Mouse (Mus musculus) liver, embryonic 12.5 days (tissue): Measurements from ENCODE around the gene Cbarp. TPM values are rescaled to one million over a fixed set of nuclear protein-coding genes. Genes with fewer than 3 reads are reported as not detected.

Experiments
- ATAC-seq: fragments of 200-750 bp; cut with Nextera tagmentation; 2 replicates; pipeline ENCODE4 v1.8.0; 2017; ENCODE audit warnings: moderate number of reproducible peaks, mild to moderate bottlenecking, moderate library complexity
- H3K27ac ChIP-seq: fragments of 300-500 bp; sonication (generic); 2 replicates; pipeline ENCODE4 v1.5.1; 2016; ENCODE audit warnings: mild to moderate bottlenecking
- H3K27me3 ChIP-seq: fragments of 300-500 bp; sonication (generic); replicated peaks from 2 replicates; pipeline ENCODE4 v1.6.1; 2016; ENCODE audit warnings: mild to moderate bottlenecking, moderate library complexity
- H3K36me3 ChIP-seq: fragments of 300-500 bp; sonication (generic); 2 replicates; pipeline ENCODE4 v1.6.1; 2016; ENCODE audit warnings: mild to moderate bottlenecking, moderate library complexity
- H3K4me1 ChIP-seq: fragments of 300-500 bp; sonication (generic); 2 replicates; pipeline ENCODE4 v1.6.1; 2016
- H3K4me2 ChIP-seq: fragments of 300-500 bp; sonication (generic); 2 replicates; pipeline ENCODE4 v1.6.1; 2016; ENCODE audit warnings: mild to moderate bottlenecking, moderate library complexity
- H3K4me3 ChIP-seq: fragments of 300-500 bp; sonication (generic); 2 replicates; pipeline ENCODE4 v1.5.1; 2016; ENCODE audit warnings: mild to moderate bottlenecking, moderate library complexity
- H3K9ac ChIP-seq: fragments of 300-500 bp; sonication (generic); 2 replicates; pipeline ENCODE4 v1.6.1; 2016; ENCODE audit warnings: mild to moderate bottlenecking, moderate library complexity
- H3K9me3 ChIP-seq: fragments of 300-500 bp; sonication (generic); replicated peaks from 2 replicates; pipeline ENCODE4 v1.6.1; 2016; ENCODE audit warnings: mild to moderate bottlenecking, moderate library complexity
- WGBS: fragments of 180-500 bp; shearing (Covaris S2); methylation state at CpG from one replicate; pipeline ENCODE4 v1.1.7; 2016; ENCODE audit not compliant: insufficient replicate concordance; 5-methylcytosine and 5-hydroxymethylcytosine counted together
- polyA plus RNA-seq: library from polyadenylated mRNA; unstranded; fragments of >200 nt; fragmentation: Nextera tagmentation; extraction: Ambion mirVana; gene quantifications from 2 replicates; pipeline ENCODE4 v1.2.1, GENCODE M21; 2016

The Cbarp gene
- polyA plus RNA-seq, 1 experiment from 2014 or later: 0.94 TPM

- peaks cover 95% of the 10 kb centered on the region for H3K4me1 ChIP-seq
- H3K4me2 ChIP-seq: peak overlapping the region; percentile 96
- no peaks in the 10 kb centered on the region for H3K9me3 ChIP-seq
- H3K27me3 ChIP-seq: 0 out of 2 replicates have a peak, but pooled peaks cover 10% of the 10 kb centered on the region
- H3K27ac ChIP-seq: peak overlapping the region; percentile 85
- H3K36me3 ChIP-seq: peaks cover 19% of the 10 kb centered on the region
- under 1% methylated on average over 33 of the region's 33 CpGs for WGBS
- peak overlapping the region; percentile 66 for H3K9ac ChIP-seq
- H3K4me3 ChIP-seq: peak overlapping the region; percentile 59
- peak; percentile 31 for ATAC-seq
These were observed 20.1 kb upstream of the Cbarp start for GRCm38 (mm10) chr10:80160455-80161371.

GRCm38 (mm10) chr10:80159561-80160454, 19.2 kb upstream of the Cbarp start:
- H3K27me3 ChIP-seq: 0 out of 2 replicates have a peak, but pooled peaks cover 10% of the 10 kb centered on the region
- peak overlapping the region; percentile 59 for H3K4me3 ChIP-seq
- H3K4me1 ChIP-seq: peaks cover 95% of the 10 kb centered on the region
- peaks cover 28% of the 10 kb centered on the region for H3K36me3 ChIP-seq
- ATAC-seq: peak; percentile 84
- peak overlapping the region; percentile 86 for H3K27ac ChIP-seq
- WGBS: under 1% methylated on average over 55 of the region's 55 CpGs
- peak overlapping the region; percentile 96 for H3K4me2 ChIP-seq
- H3K9me3 ChIP-seq: no peaks in the 10 kb centered on the region
- H3K9ac ChIP-seq: peak overlapping the region; percentile 66

GRCm38 (mm10) chr10:80159021-80159560, 18.5 kb upstream of the Cbarp start:
- H3K4me1 ChIP-seq: peaks cover 95% of the 10 kb centered on the region
- no peak; the same call in 1 of the 2 replicates for ATAC-seq
- 21% methylated on average over 12 of the region's 12 CpGs for WGBS
- H3K36me3 ChIP-seq: peaks cover 36% of the 10 kb centered on the region
- 0 out of 2 replicates have a peak, but pooled peaks cover 5% of the 10 kb centered on the region for H3K27me3 ChIP-seq
- peak overlapping the region; percentile 59 for H3K4me3 ChIP-seq
- no peaks in the 10 kb centered on the region for H3K9me3 ChIP-seq
- peak overlapping the region; percentile 41 for H3K9ac ChIP-seq
- peak overlapping the region; percentile 86 for H3K27ac ChIP-seq
- peak overlapping the region; percentile 96 for H3K4me2 ChIP-seq

- Histone ChIP-seq H3K27me3 (no peaks in the 10 kb centered on the region), H3K9me3 (no peaks in the 10 kb centered on the region), H3K4me3 (peak overlapping the region; percentile 59), H3K27ac (peak overlapping the region; percentile 86), H3K4me1 (peaks cover 96% of the 10 kb centered on the region), H3K4me2 (peak overlapping the region; percentile 96), H3K9ac (peak overlapping the region; percentile 41), H3K36me3 (peaks cover 42% of the 10 kb centered on the region)
- WGBS: 10% methylated on average over 18 of the region's 18 CpGs
- ATAC-seq: no peak
These were observed 17.8 kb upstream of the Cbarp start for GRCm38 (mm10) chr10:80158307-80158986.

GRCm38 (mm10) chr10:80157141-80157929, 16.7 kb upstream of the Cbarp start:
- 67% methylated on average over 15 of the region's 15 CpGs for WGBS
- 0 out of 2 replicates have a peak overlapping the region, but pooled peaks have one; percentile 96 for H3K4me2 ChIP-seq

GRCm38 (mm10) chr10:80156752-80157053, 16.1 kb upstream of the Cbarp start:
- Histone ChIP-seq H3K36me3 (peaks cover 60% of the 10 kb centered on the region), H3K4me3 (no peak overlapping the region), H3K9ac (no peak overlapping the region), H3K27ac (peak overlapping the region; percentile 98), H3K9me3 (no peaks in the 10 kb centered on the region), H3K27me3 (no peaks in the 10 kb centered on the region), H3K4me2 (no peak overlapping the region), H3K4me1 (peaks cover 97% of the 10 kb centered on the region)
- ATAC-seq: no peak
- WGBS: 81% methylated on average over 7 of the region's 7 CpGs

More at GRCm38 (mm10) chr10:80157141-80157929, 16.7 kb upstream of the Cbarp start:
- Histone ChIP-seq H3K9ac (no peak overlapping the region), H3K4me3 (no peak overlapping the region), H3K4me1 (peaks cover 97% of the 10 kb centered on the region), H3K9me3 (no peaks in the 10 kb centered on the region), H3K27ac (peak overlapping the region; percentile 98), H3K27me3 (no peaks in the 10 kb centered on the region), H3K36me3 (peaks cover 53% of the 10 kb centered on the region)
- no peak for ATAC-seq

GRCm38 (mm10) chr10:80156002-80156751, 15.5 kb upstream of the Cbarp start:
- Histone ChIP-seq H3K4me2 (no peak overlapping the region), H3K27me3 (no peaks in the 10 kb centered on the region), H3K27ac (peak overlapping the region; percentile 98), H3K36me3 (peaks cover 65% of the 10 kb centered on the region), H3K4me3 (no peak overlapping the region), H3K9ac (no peak overlapping the region), H3K4me1 (peaks cover 97% of the 10 kb centered on the region), H3K9me3 (no peaks in the 10 kb centered on the region)
- 78% methylated on average over 29 of the region's 29 CpGs for WGBS
- ATAC-seq: no peak

- Histone ChIP-seq H3K9me3 (no peaks in the 10 kb centered on the region), H3K9ac (0 out of 2 replicates have a peak overlapping the region, but pooled peaks have one; percentile 19), H3K4me2 (no peak overlapping the region), H3K4me1 (peaks cover 97% of the 10 kb centered on the region), H3K4me3 (no peak overlapping the region), H3K27me3 (no peaks in the 10 kb centered on the region), H3K36me3 (peaks cover 74% of the 10 kb centered on the region), H3K27ac (peak overlapping the region; percentile 98)
- ATAC-seq: no peak
- 94% methylated on average over 1 of the region's 1 CpGs for WGBS
These were observed 14.6 kb upstream of the Cbarp start for GRCm38 (mm10) chr10:80155277-80155676.

- 0 out of 2 replicates have a peak overlapping the region, but pooled peaks have one; percentile 98 for H3K4me2 ChIP-seq
- peak overlapping the region; percentile 98; the same call in 1 of the 2 replicates for H3K27ac ChIP-seq
- 84% methylated on average over 7 of the region's 7 CpGs for WGBS
- peaks cover 80% of the 10 kb centered on the region for H3K36me3 ChIP-seq
- H3K4me3 ChIP-seq: no peak overlapping the region
- no peaks in the 10 kb centered on the region for H3K27me3 ChIP-seq
- H3K9me3 ChIP-seq: no peaks in the 10 kb centered on the region
- no peak overlapping the region for H3K9ac ChIP-seq
- no peak for ATAC-seq
- H3K4me1 ChIP-seq: peaks cover 98% of the 10 kb centered on the region
These were observed 13.7 kb upstream of the Cbarp start for GRCm38 (mm10) chr10:80154384-80154783.

GRCm38 (mm10) chr10:80153713-80154112, 13.1 kb upstream of the Cbarp start:
- Histone ChIP-seq H3K36me3 (peaks cover 80% of the 10 kb centered on the region), H3K4me1 (peaks cover 91% of the 10 kb centered on the region), H3K27me3 (no peaks in the 10 kb centered on the region), H3K4me3 (no peak overlapping the region), H3K9ac (no peak overlapping the region), H3K4me2 (peak overlapping the region; percentile 98), H3K27ac (peak overlapping the region; percentile 98), H3K9me3 (no peaks in the 10 kb centered on the region)
- WGBS: 82% methylated on average over 19 of the region's 19 CpGs
- no peak for ATAC-seq
